Mouse (Mus musculus): ENCODE data around the gene Trp53bp2. TPM values are rescaled to one million over a fixed set of nuclear protein-coding genes. Genes with fewer than 3 reads are reported as not detected.

The Trp53bp2 gene
- polyA plus RNA-seq, 1 experiment from 2014 or later: 14.4 TPM

- WGBS: 21% methylated on average over 4 of the region's 4 CpGs
- H3K27me3 ChIP-seq (ENCODE audit: control insufficient read depth, insufficient read depth, low read length): no peaks in the 10 kb centered on the region
- no peaks in the 10 kb centered on the region for H3K36me3 ChIP-seq (ENCODE audit: control insufficient read depth, insufficient read depth)
- peaks cover 68% of the 10 kb centered on the region for H3K4me1 ChIP-seq (ENCODE audit: control insufficient read depth, insufficient read depth, low read length)
- H3K9ac ChIP-seq (ENCODE audit: low read length): no peak overlapping the region
- H3K27ac ChIP-seq (ENCODE audit: low read length): peak overlapping the region; percentile 65
- no peaks in the 10 kb centered on the region for H3K9me3 ChIP-seq (replicated peaks; ENCODE audit: control insufficient read depth, low read length)
- no peak for ATAC-seq (replicated peaks; ENCODE audit: extremely low read depth, insufficient read depth, low FRiP score)
- H3K4me3 ChIP-seq (ENCODE audit: low read length): no peak overlapping the region
- H3K4me2 ChIP-seq (ENCODE audit: low read depth, low read length): no peak overlapping the region
These were observed 88.8 kb downstream of the Trp53bp2 start for GRCm38 (mm10) chr1:182497736-182498135.

GRCm38 (mm10) chr1:182499443-182500089 lies 90.6 kb downstream of the Trp53bp2 start:
- 35% methylated on average over 9 of the region's 9 CpGs for WGBS
- Histone ChIP-seq H3K27ac (ENCODE audit: low read length) (peak overlapping the region; percentile 75), H3K27me3 (ENCODE audit: control insufficient read depth, insufficient read depth, low read length) (no peaks in the 10 kb centered on the region), H3K9me3 (replicated peaks; ENCODE audit: control insufficient read depth, low read length) (no peaks in the 10 kb centered on the region), H3K36me3 (ENCODE audit: control insufficient read depth, insufficient read depth) (no peaks in the 10 kb centered on the region), H3K4me1 (ENCODE audit: control insufficient read depth, insufficient read depth, low read length) (peaks cover 80% of the 10 kb centered on the region), H3K4me2 (ENCODE audit: low read depth, low read length) (peak overlapping the region; percentile 19), H3K9ac (ENCODE audit: low read length) (no peak overlapping the region), H3K4me3 (ENCODE audit: low read length) (no peak overlapping the region)
- ATAC-seq (replicated peaks; ENCODE audit: extremely low read depth, insufficient read depth, low FRiP score): peak; percentile 81

GRCm38 (mm10) chr1:182500224-182500623 lies 91.3 kb downstream of the Trp53bp2 start:
- no peak overlapping the region for H3K9ac ChIP-seq (ENCODE audit: low read length)
- H3K27me3 ChIP-seq (ENCODE audit: control insufficient read depth, insufficient read depth, low read length): no peaks in the 10 kb centered on the region
- H3K4me2 ChIP-seq (ENCODE audit: low read depth, low read length): no peak overlapping the region
- ATAC-seq (replicated peaks; ENCODE audit: extremely low read depth, insufficient read depth, low FRiP score): no peak
- no peaks in the 10 kb centered on the region for H3K9me3 ChIP-seq (replicated peaks; ENCODE audit: control insufficient read depth, low read length)
- H3K4me1 ChIP-seq (ENCODE audit: control insufficient read depth, insufficient read depth, low read length): peaks cover 77% of the 10 kb centered on the region
- peak overlapping the region; percentile 75 for H3K27ac ChIP-seq (ENCODE audit: low read length)
- no peaks in the 10 kb centered on the region for H3K36me3 ChIP-seq (ENCODE audit: control insufficient read depth, insufficient read depth)
- 67% methylated on average over 4 of the region's 4 CpGs for WGBS
- H3K4me3 ChIP-seq (ENCODE audit: low read length): no peak overlapping the region

- no peaks in the 10 kb centered on the region for H3K9me3 ChIP-seq (replicated peaks; ENCODE audit: control insufficient read depth, low read length)
- no peaks in the 10 kb centered on the region for H3K27me3 ChIP-seq (ENCODE audit: control insufficient read depth, insufficient read depth, low read length)
- H3K4me1 ChIP-seq (ENCODE audit: control insufficient read depth, insufficient read depth, low read length): peaks cover 82% of the 10 kb centered on the region
- H3K9ac ChIP-seq (ENCODE audit: low read length): no peak overlapping the region
- no peak for ATAC-seq (replicated peaks; ENCODE audit: extremely low read depth, insufficient read depth, low FRiP score)
- WGBS: 77% methylated on average over 4 of the region's 4 CpGs
- H3K4me2 ChIP-seq (ENCODE audit: low read depth, low read length): no peak overlapping the region
- H3K36me3 ChIP-seq (ENCODE audit: control insufficient read depth, insufficient read depth): no peaks in the 10 kb centered on the region
- H3K27ac ChIP-seq (ENCODE audit: low read length): peak overlapping the region; percentile 75; the same call in 1 of the 2 replicates
- H3K4me3 ChIP-seq (ENCODE audit: low read length): no peak overlapping the region
These were observed 91.9 kb downstream of the Trp53bp2 start for GRCm38 (mm10) chr1:182500843-182501242.

- no peak overlapping the region for H3K9ac ChIP-seq (ENCODE audit: low read length)
- H3K27me3 ChIP-seq (ENCODE audit: control insufficient read depth, insufficient read depth, low read length): no peaks in the 10 kb centered on the region
- no peak overlapping the region for H3K4me2 ChIP-seq (ENCODE audit: low read depth, low read length)
- no peak overlapping the region for H3K4me3 ChIP-seq (ENCODE audit: low read length)
- no peaks in the 10 kb centered on the region for H3K9me3 ChIP-seq (replicated peaks; ENCODE audit: control insufficient read depth, low read length)
- H3K4me1 ChIP-seq (ENCODE audit: control insufficient read depth, insufficient read depth, low read length): peaks cover 84% of the 10 kb centered on the region
- H3K27ac ChIP-seq (ENCODE audit: low read length): no peak overlapping the region
- H3K36me3 ChIP-seq (ENCODE audit: control insufficient read depth, insufficient read depth): no peaks in the 10 kb centered on the region
- WGBS: 75% methylated on average over 7 of the region's 7 CpGs
- ATAC-seq (replicated peaks; ENCODE audit: extremely low read depth, insufficient read depth, low FRiP score): no peak
These were observed 92.9 kb downstream of the Trp53bp2 start for GRCm38 (mm10) chr1:182501815-182502405.

- no peak overlapping the region for H3K9ac ChIP-seq (ENCODE audit: low read length)
- H3K4me1 ChIP-seq (ENCODE audit: control insufficient read depth, insufficient read depth, low read length): peaks cover 77% of the 10 kb centered on the region
- H3K4me2 ChIP-seq (ENCODE audit: low read depth, low read length): no peak overlapping the region
- H3K27ac ChIP-seq (ENCODE audit: low read length): no peak overlapping the region
- no peaks in the 10 kb centered on the region for H3K27me3 ChIP-seq (ENCODE audit: control insufficient read depth, insufficient read depth, low read length)
- WGBS: 77% methylated on average over 7 of the region's 7 CpGs
- H3K4me3 ChIP-seq (ENCODE audit: low read length): no peak overlapping the region
- no peak for ATAC-seq (replicated peaks; ENCODE audit: extremely low read depth, insufficient read depth, low FRiP score)
- H3K36me3 ChIP-seq (ENCODE audit: control insufficient read depth, insufficient read depth): no peaks in the 10 kb centered on the region
- no peaks in the 10 kb centered on the region for H3K9me3 ChIP-seq (replicated peaks; ENCODE audit: control insufficient read depth, low read length)
These were observed 93.6 kb downstream of the Trp53bp2 start for GRCm38 (mm10) chr1:182502491-182503050.

GRCm38 (mm10) chr1:182503206-182503900 lies 94.4 kb downstream of the Trp53bp2 start:
- Histone ChIP-seq H3K27ac (ENCODE audit: low read length) (no peak overlapping the region), H3K4me3 (ENCODE audit: low read length) (no peak overlapping the region), H3K36me3 (ENCODE audit: control insufficient read depth, insufficient read depth) (no peaks in the 10 kb centered on the region), H3K4me2 (ENCODE audit: low read depth, low read length) (no peak overlapping the region), H3K9me3 (replicated peaks; ENCODE audit: control insufficient read depth, low read length) (no peaks in the 10 kb centered on the region), H3K27me3 (ENCODE audit: control insufficient read depth, insufficient read depth, low read length) (no peaks in the 10 kb centered on the region), H3K9ac (ENCODE audit: low read length) (no peak overlapping the region), H3K4me1 (ENCODE audit: control insufficient read depth, insufficient read depth, low read length) (peaks cover 72% of the 10 kb centered on the region)
- WGBS: 77% methylated on average over 13 of the region's 13 CpGs
- ATAC-seq (replicated peaks; ENCODE audit: extremely low read depth, insufficient read depth, low FRiP score): no peak

- Histone ChIP-seq H3K4me2 (ENCODE audit: low read depth, low read length) (peak overlapping the region; percentile 27; the same call in 1 of the 2 replicates), H3K9me3 (replicated peaks; ENCODE audit: control insufficient read depth, low read length) (no peaks in the 10 kb centered on the region), H3K27ac (ENCODE audit: low read length) (peak overlapping the region; percentile 55), H3K36me3 (ENCODE audit: control insufficient read depth, insufficient read depth) (peaks cover 6% of the 10 kb centered on the region), H3K9ac (ENCODE audit: low read length) (peak overlapping the region; percentile 35; the same call in 1 of the 2 replicates), H3K27me3 (ENCODE audit: control insufficient read depth, insufficient read depth, low read length) (no peaks in the 10 kb centered on the region), H3K4me1 (ENCODE audit: control insufficient read depth, insufficient read depth, low read length) (peaks cover 64% of the 10 kb centered on the region), H3K4me3 (ENCODE audit: low read length) (no peak overlapping the region)
- WGBS: 0% methylated on average over 4 of the region's 4 CpGs
- peak; percentile 20; the same call in 1 of the 2 replicates for ATAC-seq (replicated peaks; ENCODE audit: extremely low read depth, insufficient read depth, low FRiP score)
These were observed 95.3 kb downstream of the Trp53bp2 start for GRCm38 (mm10) chr1:182504223-182504622.

- ATAC-seq (replicated peaks; ENCODE audit: extremely low read depth, insufficient read depth, low FRiP score): no peak
- Histone ChIP-seq H3K4me3 (ENCODE audit: low read length) (no peak overlapping the region), H3K9me3 (replicated peaks; ENCODE audit: control insufficient read depth, low read length) (no peaks in the 10 kb centered on the region), H3K4me2 (ENCODE audit: low read depth, low read length) (no peak overlapping the region), H3K4me1 (ENCODE audit: control insufficient read depth, insufficient read depth, low read length) (peaks cover 54% of the 10 kb centered on the region), H3K27ac (ENCODE audit: low read length) (no peak overlapping the region; the same call in 1 of the 2 replicates), H3K9ac (ENCODE audit: low read length) (no peak overlapping the region), H3K27me3 (ENCODE audit: control insufficient read depth, insufficient read depth, low read length) (no peaks in the 10 kb centered on the region), H3K36me3 (ENCODE audit: control insufficient read depth, insufficient read depth) (peaks cover 12% of the 10 kb centered on the region)
- WGBS: 90% methylated on average over 3 of the region's 3 CpGs
These were observed 96.3 kb downstream of the Trp53bp2 start for GRCm38 (mm10) chr1:182505291-182505690.

Measured in heart, embryonic 16.5 days (tissue).